Mouse (Mus musculus) neural tube, embryonic 11.5 days (tissue): ENCODE measurements around the gene Mettl7a1. TPM values are rescaled to one million over a fixed set of nuclear protein-coding genes. Genes with fewer than 3 reads are reported as not detected.
A peak's percentile ranks its signal among the peaks of the same experiment; 100 is the strongest.
"Not testable (repeated sequence)": the region's sequence is repeated elsewhere in the genome, so short reads cannot be mapped to it uniquely, and the experiment has no call there.

Experiments
- ATAC-seq: fragments of 200-750 bp; cut with Nextera tagmentation; 2 replicates; pipeline ENCODE4 v1.8.0; 2017; ENCODE audit warnings: moderate number of reproducible peaks, mild to moderate bottlenecking, moderate TSS enrichment, moderate library complexity; ENCODE audit not compliant: insufficient read depth, low FRiP score, low TSS enrichment
- DNase-seq: peaks from one replicate; pipeline ENCODE4 v3.0.0-alpha.2; 2015; ENCODE audit warnings: low spot score
- H3K27ac ChIP-seq: fragments of 300-500 bp; sonication (generic); 2 replicates; pipeline ENCODE4 v1.5.1; 2014; ENCODE audit warnings: low read depth, mild to moderate bottlenecking, low read length
- H3K27me3 ChIP-seq: fragments of 300-500 bp; sonication (generic); 2 replicates; pipeline ENCODE4 v1.6.1; 2014; ENCODE audit warnings: mild to moderate bottlenecking, low read length, mixed read lengths; ENCODE audit not compliant: control insufficient read depth, insufficient read depth
- H3K36me3 ChIP-seq: fragments of 300-500 bp; sonication (generic); 2 replicates; pipeline ENCODE4 v1.6.1; 2014; ENCODE audit warnings: mild to moderate bottlenecking, low read length, moderate library complexity, mixed read lengths; ENCODE audit not compliant: control insufficient read depth, insufficient read depth
- H3K4me1 ChIP-seq: fragments of 300-500 bp; sonication (generic); 2 replicates; pipeline ENCODE4 v1.6.1; 2014; ENCODE audit warnings: low read length, mixed read lengths; ENCODE audit not compliant: control insufficient read depth, insufficient read depth
- H3K4me2 ChIP-seq: fragments of 300-500 bp; sonication (generic); 2 replicates; pipeline ENCODE4 v1.6.1; 2014; ENCODE audit warnings: low read depth, mild to moderate bottlenecking, moderate library complexity
- H3K4me3 ChIP-seq: fragments of 300-500 bp; sonication (generic); 2 replicates; pipeline ENCODE4 v1.5.1; 2014; ENCODE audit warnings: low read depth, low read length
- H3K9ac ChIP-seq: fragments of 300-500 bp; sonication (generic); 2 replicates; pipeline ENCODE4 v1.6.1; 2014; ENCODE audit warnings: mild to moderate bottlenecking, low read length
- H3K9me3 ChIP-seq: fragments of 300-500 bp; sonication (generic); 2 replicates; pipeline ENCODE4 v1.6.1; 2016; ENCODE audit warnings: low read length; ENCODE audit not compliant: control insufficient read depth
- WGBS: fragments of 180-500 bp; shearing (Covaris S2); extraction: QIAGEN DNeasy Blood & Tissue Kit; methylation state at CpG from one replicate; pipeline ENCODE4 v1.1.7; 2014; 5-methylcytosine and 5-hydroxymethylcytosine counted together
- polyA plus RNA-seq: library from polyadenylated mRNA; unstranded; fragments of >200 nt; fragmentation: Nextera tagmentation; extraction: Ambion mirVana; gene quantifications from 2 replicates; pipeline ENCODE4 v1.2.1, GENCODE M21; 2014

Mettl7a1 gene
- polyA plus RNA-seq, 1 experiment from 2014 or later = 3.8 TPM

DNA sequence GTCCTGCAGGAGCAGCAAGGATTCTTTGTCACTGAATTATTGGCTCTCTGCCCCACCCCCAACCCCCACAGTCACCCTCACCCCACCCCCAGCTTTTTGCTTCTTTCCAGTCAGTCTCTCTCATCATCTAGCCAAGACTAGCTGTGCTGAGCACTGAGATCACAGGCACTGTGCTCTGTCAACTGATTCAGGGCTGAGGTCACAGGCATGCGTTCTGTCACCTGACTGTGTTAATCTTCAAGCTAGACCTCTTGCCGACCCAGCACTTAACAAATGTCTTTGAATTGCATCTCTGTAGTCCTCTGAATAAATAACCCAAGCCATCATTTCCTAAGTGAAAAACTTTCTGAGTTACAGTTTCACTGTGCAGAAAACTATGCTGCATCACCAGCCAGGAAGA lies 45.6 kb downstream of the Mettl7a1 start:
- H3K4me3 ChIP-seq = no peak overlapping the region
- no peak overlapping the region for H3K27ac ChIP-seq
- no peak for ATAC-seq
- H3K36me3 ChIP-seq = no peaks in the 10 kb centered on the region
- DNase-seq = no peak
- no peak overlapping the region for H3K9ac ChIP-seq
- H3K27me3 ChIP-seq = no peaks in the 10 kb centered on the region
- H3K9me3 ChIP-seq = no peaks in the 10 kb centered on the region
- 65% methylated on average over 2 of the region's 2 CpGs for WGBS
- H3K4me2 ChIP-seq = no peak overlapping the region
- H3K4me1 ChIP-seq = no peaks in the 10 kb centered on the region

DNA sequence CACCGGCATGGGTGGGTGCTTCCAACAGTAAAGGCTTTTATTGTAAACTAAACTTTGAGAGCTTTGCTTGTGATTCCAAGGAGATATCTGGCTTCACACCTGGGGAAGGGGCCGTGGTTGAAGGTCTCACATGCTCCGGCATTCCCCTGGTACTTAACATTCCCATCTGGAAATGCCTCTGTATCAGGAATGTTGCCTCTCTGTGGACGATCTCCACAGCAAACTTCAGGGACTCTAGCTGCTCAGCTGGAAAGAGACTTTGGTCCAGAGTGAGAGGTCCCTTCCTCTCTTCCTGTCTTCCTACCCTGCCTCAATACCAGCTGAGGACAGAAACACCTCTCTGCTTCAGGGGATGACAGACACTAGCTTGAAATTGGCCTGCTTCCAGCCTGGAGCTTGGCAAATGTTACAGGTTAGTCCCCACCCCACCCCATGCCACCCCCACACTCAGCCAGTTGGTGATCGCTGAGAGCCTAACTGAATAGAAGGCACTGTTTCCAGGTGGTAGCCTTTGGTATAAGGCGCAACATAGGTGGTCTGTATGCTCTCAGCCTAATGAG lies 47.6 kb downstream of the Mettl7a1 start:
- no peak overlapping the region for H3K4me3 ChIP-seq
- 73% methylated on average over 6 of the region's 6 CpGs for WGBS
- no peaks in the 10 kb centered on the region for H3K9me3 ChIP-seq
- H3K4me1 ChIP-seq = no peaks in the 10 kb centered on the region
- no peak overlapping the region for H3K9ac ChIP-seq
- H3K27ac ChIP-seq = no peak overlapping the region
- no peak for DNase-seq
- H3K4me2 ChIP-seq = no peak overlapping the region
- ATAC-seq = no peak
- H3K27me3 ChIP-seq = no peaks in the 10 kb centered on the region
- H3K36me3 ChIP-seq = no peaks in the 10 kb centered on the region

DNA sequence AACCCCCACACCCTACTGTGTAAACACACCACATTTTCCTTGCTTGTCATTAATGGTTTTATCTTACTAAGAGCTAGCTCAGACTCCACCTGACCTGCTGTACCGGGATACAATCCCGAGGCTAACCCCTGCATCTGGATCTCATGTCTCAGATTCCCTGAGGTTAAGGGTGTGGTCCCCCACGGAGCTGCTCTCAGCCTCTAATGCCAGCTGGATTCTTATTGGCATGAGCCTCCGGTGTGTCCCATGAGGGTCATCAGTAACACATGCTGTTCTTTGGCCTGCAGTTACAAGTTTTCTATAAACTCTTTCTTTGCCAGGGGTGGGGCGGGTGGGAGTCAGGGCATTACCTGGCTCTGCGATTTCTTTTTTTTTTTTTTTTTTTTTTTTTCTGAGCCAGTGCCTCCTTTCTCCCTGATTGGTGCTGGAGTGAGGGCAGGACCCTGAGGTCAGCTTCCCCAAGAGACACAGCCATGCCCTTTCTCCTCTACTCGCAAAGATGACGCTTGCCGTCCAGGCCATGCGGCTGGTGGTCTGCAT lies 48.8 kb downstream of the Mettl7a1 start, which contains the start of the genes Methig1 and Mettl7a2:
Gene Methig1 (plus strand): TSS at position 439 of the 540 bp plus-strand sequence.
Gene Mettl7a2 (plus strand): TSS at position 490 of the 540 bp plus-strand sequence.
- Histone ChIP-seq H3K9ac (no peak within 1 kb of the TSS), H3K9me3 (no peaks in the 10 kb centered on the region), H3K36me3 (no peaks in the 10 kb centered on the region), H3K4me2 (no peak within 1 kb of the TSS), H3K27me3 (no peaks in the 10 kb centered on the region), H3K4me1 (no peaks in the 10 kb centered on the region), H3K27ac (no peak within 1 kb of the TSS), H3K4me3 (no peak within 1 kb of the TSS)
- ATAC-seq (no peak), DNase-seq (no peak)
- WGBS = 79% methylated on average over 10 of the region's 10 CpGs

DNA sequence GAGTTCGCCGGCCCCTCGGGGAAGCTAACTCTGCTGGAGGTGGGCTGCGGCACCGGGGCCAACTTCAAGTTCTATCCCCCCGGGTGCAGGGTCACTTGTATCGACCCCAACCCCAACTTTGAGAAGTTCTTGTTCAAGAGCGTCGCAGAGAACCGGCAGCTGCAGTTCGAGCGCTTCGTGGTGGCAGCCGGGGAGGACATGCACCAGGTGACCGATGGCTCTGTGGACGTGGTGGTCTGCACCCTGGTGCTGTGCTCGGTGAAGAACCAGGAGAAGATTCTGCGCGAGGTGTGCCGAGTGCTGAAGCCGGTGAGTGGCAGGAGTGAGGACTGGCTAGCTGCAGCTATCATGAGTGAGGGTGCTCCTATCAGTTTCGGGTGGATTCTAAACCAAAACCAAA lies 49.5 kb downstream of the Mettl7a1 start:
- not testable (repeated sequence) for DNase-seq, ATAC-seq
- WGBS = 88% methylated on average over 12 of the region's 22 CpGs

DNA sequence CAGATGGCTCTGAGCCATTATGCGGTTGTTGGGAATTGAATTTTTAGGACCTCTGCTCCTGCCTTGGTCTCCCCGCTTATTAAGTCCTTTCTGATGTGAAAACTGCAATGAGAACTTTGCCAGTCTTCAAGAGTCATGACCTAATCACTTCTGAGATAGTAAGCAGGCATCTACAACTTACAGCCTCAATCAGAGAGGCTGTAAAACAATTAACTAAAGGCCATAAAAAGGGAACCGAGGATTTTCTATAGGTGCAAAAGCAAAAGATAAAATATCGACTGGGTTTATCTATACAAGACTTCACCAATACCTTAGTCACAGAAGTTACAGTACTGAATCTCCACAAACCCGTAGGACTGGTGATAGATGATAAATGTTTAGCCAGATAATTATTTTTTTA lies 51.9 kb downstream of the Mettl7a1 start:
- Histone ChIP-seq H3K4me2 (no peak overlapping the region), H3K9ac (no peak overlapping the region), H3K4me1 (no peaks in the 10 kb centered on the region), H3K36me3 (no peaks in the 10 kb centered on the region), H3K27me3 (no peaks in the 10 kb centered on the region), H3K4me3 (no peak overlapping the region), H3K9me3 (no peaks in the 10 kb centered on the region), H3K27ac (no peak overlapping the region)
- ATAC-seq = no peak
- DNase-seq = no peak
- 55% methylated on average over 5 of the region's 5 CpGs for WGBS

More for the DNA sequence above, 49.5 kb downstream of the Mettl7a1 start:
- H3K27ac ChIP-seq, H3K4me2 ChIP-seq, H3K36me3 ChIP-seq, H3K9me3 ChIP-seq, H3K4me3 ChIP-seq, H3K9ac ChIP-seq, H3K27me3 ChIP-seq, H3K4me1 ChIP-seq: not testable (repeated sequence)

DNA sequence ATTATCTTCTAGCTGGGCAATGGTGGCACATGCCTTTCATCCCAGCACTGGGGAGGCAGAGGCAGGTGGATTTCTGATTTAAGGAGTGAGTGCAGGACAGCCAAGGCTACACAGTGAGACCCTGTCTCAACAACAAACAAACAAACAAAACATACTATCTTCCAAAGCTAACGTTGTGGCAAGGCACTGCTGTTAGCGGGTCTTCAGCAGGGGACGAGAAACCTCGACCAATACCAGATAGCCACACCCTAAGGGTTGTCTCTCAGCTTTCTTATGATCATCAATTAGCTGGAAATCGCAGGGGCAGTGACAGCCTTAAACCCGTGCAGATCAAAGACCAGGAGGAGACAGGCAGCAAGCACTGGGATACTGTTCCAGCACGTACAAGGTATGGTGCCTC lies 60.3 kb downstream of the Mettl7a1 start, which contains the start of gene Higd1c:
Gene Higd1c (plus strand): TSS at position 301 of the 400 bp plus-strand sequence.
- H3K4me2 ChIP-seq = no peak within 1 kb of the TSS
- H3K4me1 ChIP-seq = no peaks in the 10 kb centered on the region
- no peak within 1 kb of the TSS for H3K4me3 ChIP-seq
- no peaks in the 10 kb centered on the region for H3K27me3 ChIP-seq
- no peaks in the 10 kb centered on the region for H3K9me3 ChIP-seq
- no peak for ATAC-seq
- H3K27ac ChIP-seq = no peak within 1 kb of the TSS
- H3K36me3 ChIP-seq = no peaks in the 10 kb centered on the region
- H3K9ac ChIP-seq = no peak within 1 kb of the TSS
- 71% methylated on average over 7 of the region's 7 CpGs for WGBS
- no peak for DNase-seq

DNA sequence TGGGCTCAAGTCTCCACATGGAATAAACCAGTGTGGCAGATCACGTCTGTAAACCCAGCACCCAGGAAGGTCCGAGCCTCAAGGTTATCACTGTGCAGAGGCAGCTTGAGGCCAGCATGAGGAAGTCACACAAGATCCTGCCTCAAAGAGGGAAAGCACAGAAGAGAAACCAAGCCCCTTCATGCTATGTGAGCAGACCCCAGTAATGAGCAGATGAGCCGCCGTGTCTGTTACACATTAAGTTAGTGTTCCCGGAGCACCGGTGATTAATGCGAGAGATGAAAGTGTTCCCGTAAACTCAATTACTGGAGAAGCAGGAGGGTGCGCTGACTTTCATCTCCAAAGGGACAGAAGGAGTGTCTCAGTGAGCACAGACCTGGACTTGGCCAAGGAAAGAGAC lies 62.0 kb downstream of the Mettl7a1 start:
- WGBS = 57% methylated on average over 9 of the region's 9 CpGs
- not testable (repeated sequence) for H3K9ac ChIP-seq, H3K36me3 ChIP-seq, H3K4me3 ChIP-seq, H3K4me1 ChIP-seq, H3K9me3 ChIP-seq, H3K27ac ChIP-seq, ATAC-seq, H3K27me3 ChIP-seq, H3K4me2 ChIP-seq, DNase-seq

DNA sequence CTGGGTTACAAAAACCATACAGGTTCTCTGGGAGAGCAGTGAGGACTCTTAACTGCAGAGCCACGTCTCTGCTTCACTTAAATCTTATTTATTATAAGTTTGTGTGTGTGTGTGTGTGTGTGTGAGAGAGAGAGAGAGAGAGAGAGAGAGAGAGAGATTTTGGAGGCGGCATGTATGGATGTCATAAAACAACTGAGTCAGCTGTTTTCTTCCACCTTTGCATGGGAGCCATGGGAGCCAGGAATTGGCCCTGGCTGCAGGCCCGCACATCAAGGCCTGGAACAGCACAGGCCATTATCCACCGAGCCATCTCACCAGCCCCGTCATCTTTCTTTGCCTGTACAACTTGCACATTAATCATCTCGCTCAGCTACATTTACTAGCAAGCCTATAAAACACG lies 63.2 kb downstream of the Mettl7a1 start:
- H3K27ac ChIP-seq = no peak overlapping the region
- H3K4me1 ChIP-seq = no peaks in the 10 kb centered on the region
- 80% methylated on average over 7 of the region's 7 CpGs for WGBS
- H3K36me3 ChIP-seq = no peaks in the 10 kb centered on the region
- no peaks in the 10 kb centered on the region for H3K9me3 ChIP-seq
- H3K4me3 ChIP-seq = no peak overlapping the region
- no peaks in the 10 kb centered on the region for H3K27me3 ChIP-seq
- H3K9ac ChIP-seq = no peak overlapping the region
- H3K4me2 ChIP-seq = no peak overlapping the region
- no peak for ATAC-seq
- no peak for DNase-seq

DNA sequence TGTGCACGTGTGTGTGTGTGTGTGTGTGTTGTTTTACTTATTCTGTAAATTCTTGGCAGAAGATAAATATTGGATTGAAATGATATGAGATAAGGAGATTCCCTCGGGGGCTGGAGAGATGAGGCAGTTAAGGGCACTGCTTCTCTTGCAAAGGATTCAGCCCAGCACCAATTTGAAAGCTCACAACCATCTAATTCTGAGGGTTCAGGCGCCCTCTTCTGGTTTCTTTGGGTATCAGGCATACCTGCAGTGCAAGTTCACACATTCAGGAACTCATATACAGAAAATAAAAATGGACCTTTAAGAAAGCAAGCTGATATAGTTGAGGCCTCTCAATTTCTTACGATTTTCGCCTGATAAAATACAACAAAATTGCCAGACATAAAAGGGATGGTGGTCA lies 71.1 kb downstream of the Mettl7a1 start:
- Histone ChIP-seq H3K9me3 (no peaks in the 10 kb centered on the region), H3K4me3 (no peak overlapping the region), H3K27me3 (no peaks in the 10 kb centered on the region), H3K4me1 (no peaks in the 10 kb centered on the region), H3K36me3 (no peaks in the 10 kb centered on the region), H3K27ac (no peak overlapping the region), H3K4me2 (no peak overlapping the region), H3K9ac (no peak overlapping the region)
- WGBS = 36% methylated on average over 5 of the region's 5 CpGs
- DNase-seq (peak; percentile 59), ATAC-seq (no peak)
